Mouse (Mus musculus) olfactory bulb, adult 2 months (tissue): ENCODE measurements around the gene Cmtm6. TPM values are rescaled to one million over a fixed set of nuclear protein-coding genes. Genes with fewer than 3 reads are reported as not detected.

Experiments used
- H3K27ac ChIP-seq: fragments of 200-500 bp; 2 replicates; pipeline ENCODE4 v1.5.1; 2012; ENCODE audit warnings: low read depth, low read length; ENCODE audit not compliant: insufficient read depth
- H3K4me1 ChIP-seq: fragments of 200-500 bp; 2 replicates; pipeline ENCODE4 v1.6.1; 2012; ENCODE audit warnings: low read length; ENCODE audit not compliant: control insufficient read depth, insufficient read depth
- H3K4me3 ChIP-seq: fragments of 200-500 bp; 2 replicates; pipeline ENCODE4 v1.5.1; 2012; ENCODE audit warnings: mild to moderate bottlenecking, low read depth, low read length, moderate library complexity; ENCODE audit not compliant: insufficient read depth
- CTCF ChIP-seq: fragments of 200-500 bp; IDR thresholded peaks from 2 replicates; pipeline ENCODE4 v1.5.1; 2012; ENCODE audit warnings: low read depth, mild to moderate bottlenecking, low read length, moderate library complexity; ENCODE audit not compliant: insufficient read depth
- POLR2A ChIP-seq: fragments of 200-500 bp; IDR thresholded peaks from 2 replicates; pipeline ENCODE4 v1.6.1; 2012; ENCODE audit warnings: mild to moderate bottlenecking, low read depth, low read length, moderate library complexity; ENCODE audit not compliant: insufficient read depth
- WGBS: fragments of 180-500 bp; shearing (Covaris S2); methylation state at CpG from one replicate; pipeline ENCODE4 v1.1.7; 2018; 5-methylcytosine and 5-hydroxymethylcytosine counted together
- polyA plus RNA-seq: library from polyadenylated mRNA; stranded (reverse); fragments of >200 nt; gene quantifications from 2 replicates; pipeline ENCODE4 v1.2.4, GENCODE M21; 2012; ENCODE audit warnings: low replicate concordance; ENCODE audit not compliant: missing spikeins, insufficient read depth, insufficient read length

The Cmtm6 gene
- polyA plus RNA-seq, 1 experiment, result not detected

DNA sequence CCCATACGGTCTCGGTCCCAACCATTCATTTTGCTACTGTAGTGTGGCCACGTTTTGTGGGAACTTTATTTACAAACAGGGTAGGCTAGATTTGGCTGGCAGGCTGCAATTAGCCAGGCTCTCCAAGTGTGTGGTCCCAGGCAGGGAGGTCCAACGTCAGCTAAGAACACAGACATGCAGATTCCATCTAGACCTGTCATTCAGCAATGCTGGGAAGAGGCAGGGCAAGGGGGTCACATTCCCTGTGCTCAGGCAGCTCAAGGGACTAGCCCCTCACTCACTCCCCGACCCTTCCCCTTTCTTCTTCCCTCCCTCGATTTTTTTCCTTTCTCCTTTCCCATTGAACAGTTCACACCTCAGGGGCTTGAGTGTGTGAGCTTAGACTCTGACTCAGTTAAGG is 67.9 kb downstream of the Cmtm6 start:
- WGBS, result 50% methylated on average over 6 of the region's 6 CpGs
- Histone ChIP-seq H3K4me3 (no peak overlapping the region), H3K27ac (no peak overlapping the region), H3K4me1 (no peaks in the 10 kb centered on the region)
- TF ChIP-seq POLR2A, result no peak
- TF ChIP-seq CTCF, result no peak

Other genes with a start within 250 kb of the Cmtm6 start
- not detected in 2 replicates for gene Ccr4, start 226.2 kb upstream of the Cmtm6 start, polyA plus RNA-seq
- gene C130032M10Rik, start 215.4 kb upstream of the Cmtm6 start, polyA plus RNA-seq, result not detected in 2 replicates
- not detected in 2 replicates for gene Trim71, start 166.7 kb upstream of the Cmtm6 start, polyA plus RNA-seq
- not detected in 2 replicates for gene Cnot10, start 90.9 kb upstream of the Cmtm6 start, polyA plus RNA-seq
- not detected in 2 replicates for gene Dync1li1, start 42.3 kb upstream of the Cmtm6 start, polyA plus RNA-seq
- gene Cmtm7, start 50.7 kb downstream of the Cmtm6 start, polyA plus RNA-seq, result not detected in 2 replicates
- gene Cmtm8, start 113.0 kb downstream of the Cmtm6 start, polyA plus RNA-seq, result not detected in 2 replicates
- not detected in 2 replicates for gene Gpd1l, start 202.9 kb downstream of the Cmtm6 start, polyA plus RNA-seq
- not detected in 2 replicates for gene Osbpl10, start 247.5 kb downstream of the Cmtm6 start, polyA plus RNA-seq